Mouse (Mus musculus): Measurements from ENCODE around the gene Tpmt. TPM values are rescaled to one million over a fixed set of nuclear protein-coding genes. Genes with fewer than 3 reads are reported as not detected.

Tpmt gene
- polyA plus RNA-seq, 1 experiment from 2014 or later: 13.6 TPM

DNA sequence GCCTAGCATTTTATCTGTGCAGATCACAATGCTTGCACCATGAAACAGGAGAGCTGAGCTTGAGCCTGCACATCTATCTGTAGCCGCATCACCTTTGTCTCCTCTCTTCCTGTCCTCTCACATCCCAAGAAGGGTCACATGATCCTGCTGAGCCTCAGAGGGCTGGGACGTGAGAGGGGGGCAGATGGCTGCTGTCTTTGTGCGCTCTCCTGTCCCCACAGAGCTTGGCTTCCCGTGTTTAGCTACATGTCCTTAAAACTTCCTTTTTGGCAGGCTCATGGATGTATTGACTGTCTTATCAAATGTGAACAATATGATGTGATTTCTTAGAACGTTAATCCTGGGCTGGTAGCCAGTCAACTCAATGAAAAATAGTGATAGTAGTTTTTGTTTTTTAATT is 45.0 kb downstream of the Tpmt start:
- no peak for ATAC-seq (replicated peaks; ENCODE audit: insufficient number of reproducible peaks, insufficient read depth, low FRiP score, low read depth)
- Histone ChIP-seq H3K4me1 (replicated peaks) (no peaks in the 10 kb centered on the region), H3K9ac (no peak overlapping the region), H3K36me3 (no peaks in the 10 kb centered on the region), H3K9me3 (replicated peaks) (no peaks in the 10 kb centered on the region), H3K27me3 (no peaks in the 10 kb centered on the region), H3K4me3 (no peak overlapping the region), H3K27ac (no peak overlapping the region), H3K4me2 (no peak overlapping the region)
- WGBS: 40% methylated on average over 5 of the region's 5 CpGs

DNA sequence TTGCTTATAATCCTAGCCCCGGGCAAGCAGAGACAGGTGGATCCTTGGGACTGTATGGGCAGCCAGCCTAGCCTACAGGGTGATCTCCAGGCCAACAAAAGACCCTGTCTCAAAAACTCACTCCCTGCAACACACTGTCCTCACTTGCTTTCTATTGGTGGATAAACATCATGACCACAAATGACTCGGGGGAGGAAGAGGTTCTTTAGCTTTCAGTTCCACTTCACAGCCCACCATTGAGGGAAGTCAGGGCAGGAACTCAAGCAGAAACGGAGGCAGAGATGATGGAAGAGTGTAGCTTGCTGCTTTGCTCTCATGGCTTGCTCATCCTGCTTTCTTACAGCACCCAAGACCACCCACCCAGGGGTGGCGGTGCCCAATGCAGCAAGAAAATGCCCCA is 47.2 kb downstream of the Tpmt start:
- Histone ChIP-seq H3K27me3 (no peaks in the 10 kb centered on the region), H3K4me3 (no peak overlapping the region), H3K27ac (no peak overlapping the region), H3K9me3 (replicated peaks) (no peaks in the 10 kb centered on the region), H3K4me1 (replicated peaks) (peaks cover 5% of the 10 kb centered on the region; the same call in 1 of the 2 replicates), H3K36me3 (no peaks in the 10 kb centered on the region), H3K4me2 (no peak overlapping the region), H3K9ac (no peak overlapping the region)
- 71% methylated on average over 4 of the region's 4 CpGs for WGBS
- no peak for ATAC-seq (replicated peaks; ENCODE audit: insufficient number of reproducible peaks, insufficient read depth, low FRiP score, low read depth)

DNA sequence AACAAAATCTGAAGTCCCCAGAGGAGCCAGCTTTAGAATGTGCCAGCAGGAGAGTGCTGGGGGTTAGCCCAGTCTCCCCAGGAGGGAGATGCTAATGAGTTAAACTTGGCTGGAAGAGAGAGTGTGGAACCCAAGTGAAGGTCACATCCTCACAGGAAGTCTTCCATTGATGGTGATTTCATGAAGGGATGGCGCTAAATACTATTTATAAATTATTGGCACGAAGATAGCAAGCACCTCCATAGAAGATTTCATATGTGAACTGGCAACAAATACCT is 51.3 kb downstream of the Tpmt start:
- Histone ChIP-seq H3K4me2 (no peak overlapping the region), H3K9ac (no peak overlapping the region), H3K4me1 (replicated peaks) (peaks cover 13% of the 10 kb centered on the region), H3K36me3 (no peaks in the 10 kb centered on the region), H3K27me3 (no peaks in the 10 kb centered on the region), H3K4me3 (no peak overlapping the region), H3K9me3 (replicated peaks) (no peaks in the 10 kb centered on the region), H3K27ac (no peak overlapping the region)
- no peak for ATAC-seq (replicated peaks; ENCODE audit: insufficient number of reproducible peaks, insufficient read depth, low FRiP score, low read depth)
- 73% methylated on average over 2 of the region's 2 CpGs for WGBS

DNA sequence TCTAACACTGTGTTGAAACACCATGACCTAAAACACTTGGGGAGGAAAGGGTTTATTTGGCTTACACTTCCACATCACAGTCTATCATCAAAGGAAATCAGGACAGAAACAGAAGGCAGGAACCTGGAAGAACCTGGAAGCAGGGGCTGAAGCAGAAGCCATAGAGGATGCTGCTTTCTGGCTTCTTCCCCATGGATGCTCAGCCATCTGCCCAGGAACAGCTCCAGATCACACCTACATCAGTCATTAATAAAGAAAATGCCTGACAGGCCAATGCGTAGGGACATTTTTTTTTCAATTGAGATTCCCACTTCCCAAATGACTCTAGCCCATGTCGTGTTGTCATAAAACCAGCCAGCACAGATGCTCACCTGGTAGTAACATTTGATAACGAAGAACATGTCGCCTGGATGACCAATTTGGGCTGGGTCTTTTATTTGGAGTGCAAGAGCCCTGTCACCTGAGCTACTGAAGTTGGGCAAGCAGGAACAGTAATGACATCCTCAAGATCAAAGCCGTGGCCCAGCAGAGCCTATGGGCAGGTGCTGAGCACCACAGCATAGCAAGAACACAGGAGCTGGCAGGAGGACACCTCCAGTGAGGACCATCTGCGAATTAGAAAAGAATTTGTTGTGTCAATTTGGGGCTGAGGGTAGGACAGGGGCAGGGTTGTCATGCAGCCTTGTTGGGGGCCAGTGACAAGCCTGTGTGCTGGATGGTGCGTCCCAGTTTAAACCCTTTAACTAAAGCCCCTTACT is 51.8 kb downstream of the Tpmt start:
- Histone ChIP-seq H3K4me2 (no peak overlapping the region), H3K36me3 (no peaks in the 10 kb centered on the region), H3K9ac (no peak overlapping the region), H3K27ac (no peak overlapping the region), H3K4me1 (replicated peaks) (peaks cover 13% of the 10 kb centered on the region), H3K4me3 (no peak overlapping the region), H3K27me3 (no peaks in the 10 kb centered on the region), H3K9me3 (replicated peaks) (no peaks in the 10 kb centered on the region)
- WGBS: 85% methylated on average over 7 of the region's 7 CpGs
- ATAC-seq (replicated peaks; ENCODE audit: insufficient number of reproducible peaks, insufficient read depth, low FRiP score, low read depth): no peak

DNA sequence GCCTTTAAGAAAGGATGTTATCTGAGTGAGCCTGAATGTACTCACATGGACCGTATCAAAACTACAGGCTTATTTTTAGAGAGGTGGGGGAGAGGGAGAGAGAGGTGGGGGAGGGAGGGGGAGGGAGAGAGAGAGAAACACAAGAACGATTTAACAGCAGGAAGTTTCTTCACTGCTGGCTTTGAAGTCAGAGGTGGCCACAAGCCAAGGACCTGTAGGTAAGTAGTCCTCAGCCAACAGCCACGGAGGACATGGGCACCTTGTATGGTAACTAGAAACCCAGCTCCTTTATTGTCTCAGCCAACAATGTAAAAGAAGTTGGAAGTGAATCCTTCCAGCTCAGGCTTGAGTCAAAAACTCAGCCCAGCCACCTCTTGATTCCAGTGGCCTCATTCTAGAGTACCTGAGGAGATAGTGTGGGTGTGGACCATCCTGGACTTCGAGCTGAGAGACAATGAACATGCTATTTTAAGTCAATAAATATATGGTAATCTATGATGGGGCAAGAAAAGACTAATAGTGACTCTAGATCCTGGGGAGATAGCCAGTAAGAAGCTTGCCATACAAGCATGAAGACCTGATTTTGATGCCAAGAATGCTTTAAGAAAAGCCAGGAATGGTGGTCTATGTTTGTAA is 54.0 kb downstream of the Tpmt start:
- Histone ChIP-seq H3K4me1 (replicated peaks) (peaks cover 20% of the 10 kb centered on the region), H3K36me3 (no peaks in the 10 kb centered on the region), H3K27me3 (no peaks in the 10 kb centered on the region), H3K9me3 (replicated peaks) (no peaks in the 10 kb centered on the region), H3K27ac (no peak overlapping the region), H3K4me2 (no peak overlapping the region), H3K9ac (no peak overlapping the region), H3K4me3 (no peak overlapping the region)
- 19% methylated on average over 4 of the region's 4 CpGs for WGBS
- ATAC-seq (replicated peaks; ENCODE audit: insufficient number of reproducible peaks, insufficient read depth, low FRiP score, low read depth): no peak

DNA sequence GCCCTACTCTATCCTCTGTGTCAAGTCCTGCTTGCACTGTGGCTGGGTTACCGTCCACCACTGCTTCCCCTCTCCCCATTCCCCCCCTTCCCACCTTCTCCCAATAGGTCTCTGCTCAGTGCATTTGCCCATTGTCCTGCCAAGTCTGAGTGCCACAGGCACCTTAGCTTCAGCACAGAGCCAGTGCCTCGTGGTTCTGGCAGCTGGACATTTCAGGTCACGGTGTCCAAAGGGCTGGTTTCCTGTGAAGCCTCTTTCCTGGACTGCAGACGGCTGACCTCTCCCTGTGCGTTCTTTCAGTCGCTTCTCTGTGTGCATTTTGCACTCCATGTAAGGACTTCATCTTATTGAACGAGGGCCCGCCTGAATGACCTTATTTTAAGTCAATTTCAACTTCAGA is 56.6 kb downstream of the Tpmt start:
- no peaks in the 10 kb centered on the region for H3K27me3 ChIP-seq
- H3K4me2 ChIP-seq: no peak overlapping the region
- no peak for ATAC-seq (replicated peaks; ENCODE audit: insufficient number of reproducible peaks, insufficient read depth, low FRiP score, low read depth)
- WGBS: 66% methylated on average over 8 of the region's 8 CpGs
- H3K4me3 ChIP-seq: no peak overlapping the region
- H3K36me3 ChIP-seq: no peaks in the 10 kb centered on the region
- peaks cover 15% of the 10 kb centered on the region for H3K4me1 ChIP-seq (replicated peaks)
- no peak overlapping the region for H3K9ac ChIP-seq
- H3K9me3 ChIP-seq (replicated peaks): no peaks in the 10 kb centered on the region
- no peak overlapping the region for H3K27ac ChIP-seq

DNA sequence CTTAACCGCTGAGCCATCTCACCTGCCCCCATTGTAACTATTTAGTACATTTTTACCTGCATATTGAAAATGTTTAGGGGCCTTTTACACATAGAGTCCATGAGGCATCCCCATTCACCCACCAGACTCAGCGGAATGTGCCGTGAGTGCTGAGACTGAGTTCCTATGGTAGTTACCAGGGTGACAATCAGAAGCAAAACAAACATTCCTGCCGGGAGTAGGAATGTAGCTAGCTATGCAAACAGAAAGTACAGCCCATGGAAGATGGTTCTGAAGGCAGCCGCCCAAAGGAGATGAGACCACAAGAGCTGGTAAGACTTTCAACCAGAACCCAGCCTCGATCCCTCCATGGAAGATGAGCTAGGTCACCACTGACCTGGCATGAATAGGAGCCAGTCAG is 58.3 kb downstream of the Tpmt start:
- 0 out of 2 replicates have a peak overlapping the region, but pooled peaks have one; percentile 13 for H3K4me3 ChIP-seq
- no peaks in the 10 kb centered on the region for H3K9me3 ChIP-seq (replicated peaks)
- H3K27me3 ChIP-seq: no peaks in the 10 kb centered on the region
- no peaks in the 10 kb centered on the region for H3K36me3 ChIP-seq
- no peak overlapping the region for H3K27ac ChIP-seq
- no peak overlapping the region for H3K9ac ChIP-seq
- 34% methylated on average over 6 of the region's 6 CpGs for WGBS
- peaks cover 15% of the 10 kb centered on the region for H3K4me1 ChIP-seq (replicated peaks)
- H3K4me2 ChIP-seq: peak overlapping the region; percentile 33
- peak; percentile 39; the same call in 1 of the 2 replicates for ATAC-seq (replicated peaks; ENCODE audit: insufficient number of reproducible peaks, insufficient read depth, low FRiP score, low read depth)

DNA sequence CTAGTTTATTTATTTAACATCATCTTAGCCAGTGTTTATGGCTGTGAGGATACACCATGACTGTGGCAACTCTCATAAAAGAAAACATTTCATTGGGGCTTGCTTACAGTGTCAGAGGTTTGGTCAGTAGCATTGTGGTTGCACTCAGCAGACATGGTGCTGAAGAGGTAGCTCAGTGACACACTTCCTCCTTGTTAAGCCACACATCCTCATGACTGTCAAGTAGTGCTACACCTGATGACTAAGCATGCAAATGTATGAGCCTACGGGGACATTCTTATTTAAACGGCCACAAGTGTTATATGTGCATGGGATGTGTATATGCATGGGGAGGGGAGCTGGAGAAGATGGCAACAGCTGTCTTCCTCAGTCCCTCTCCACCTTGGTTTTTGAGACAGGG is 60.7 kb downstream of the Tpmt start:
- Histone ChIP-seq H3K27me3 (no peaks in the 10 kb centered on the region), H3K9ac (no peak overlapping the region), H3K36me3 (no peaks in the 10 kb centered on the region), H3K27ac (no peak overlapping the region), H3K4me3 (no peak overlapping the region), H3K4me2 (no peak overlapping the region), H3K4me1 (replicated peaks) (peaks cover 21% of the 10 kb centered on the region), H3K9me3 (replicated peaks) (no peaks in the 10 kb centered on the region)
- ATAC-seq (replicated peaks; ENCODE audit: insufficient number of reproducible peaks, insufficient read depth, low FRiP score, low read depth): no peak
- WGBS: 95% methylated on average over 2 of the region's 2 CpGs

DNA sequence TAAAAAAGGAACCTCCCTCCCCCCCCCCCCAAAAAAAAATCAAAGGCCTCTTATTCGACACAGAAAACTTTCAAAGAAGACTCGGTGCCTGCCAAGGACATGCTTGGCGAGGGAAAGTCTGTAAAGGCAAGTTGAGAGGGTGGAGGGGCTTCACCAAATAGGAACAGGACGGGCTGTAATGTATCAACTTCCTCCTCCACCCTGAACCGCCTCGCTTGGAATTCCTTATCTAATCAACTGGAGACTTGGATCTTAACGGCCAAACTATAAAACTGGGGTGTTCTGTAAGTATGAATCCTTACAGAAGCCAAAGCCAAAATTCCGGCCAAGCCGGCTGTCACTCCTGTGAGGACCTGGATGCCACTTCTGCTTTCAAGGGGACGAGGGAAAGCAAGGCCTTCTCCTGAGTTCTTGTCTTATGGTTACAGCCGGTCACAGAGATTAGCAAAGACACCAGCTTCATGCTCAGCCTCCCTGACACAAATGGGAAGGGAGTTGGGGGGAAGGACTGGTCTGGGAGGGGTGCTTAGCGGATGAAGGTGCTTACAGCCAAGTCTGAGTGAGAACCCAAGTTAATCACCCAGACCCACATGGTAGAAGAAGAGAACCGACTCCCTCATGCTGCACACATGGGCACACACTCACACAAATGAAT is 64.6 kb downstream of the Tpmt start:
- no peaks in the 10 kb centered on the region for H3K9me3 ChIP-seq (replicated peaks)
- peaks cover 14% of the 10 kb centered on the region for H3K4me1 ChIP-seq (replicated peaks)
- no peak for ATAC-seq (replicated peaks; ENCODE audit: insufficient number of reproducible peaks, insufficient read depth, low FRiP score, low read depth)
- H3K4me2 ChIP-seq: peak overlapping the region; percentile 31; the same call in 1 of the 2 replicates
- H3K27me3 ChIP-seq: no peaks in the 10 kb centered on the region
- no peak overlapping the region for H3K4me3 ChIP-seq
- no peak overlapping the region for H3K9ac ChIP-seq
- no peaks in the 10 kb centered on the region for H3K36me3 ChIP-seq
- H3K27ac ChIP-seq: peak overlapping the region; percentile 25
- WGBS: 19% methylated on average over 13 of the region's 13 CpGs

DNA sequence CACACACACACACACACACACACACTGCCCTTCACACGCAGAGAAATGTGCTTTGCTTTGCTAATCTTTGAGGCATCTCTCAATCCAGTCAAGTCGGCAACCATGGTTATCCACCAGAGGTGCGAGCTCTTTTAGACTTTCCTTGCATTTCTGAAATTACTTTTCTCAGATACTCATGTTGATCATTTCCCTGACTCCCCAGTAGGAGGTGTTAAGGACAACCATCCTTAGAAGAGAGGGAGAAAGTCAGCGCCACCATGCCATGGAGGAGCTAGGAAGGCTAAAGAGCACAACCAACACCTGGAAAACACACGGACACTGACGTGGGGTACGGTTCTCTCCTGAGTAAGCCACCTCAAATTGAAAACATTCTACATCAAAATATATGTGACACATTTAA is 68.0 kb downstream of the Tpmt start:
- 81% methylated on average over 7 of the region's 7 CpGs for WGBS
- Histone ChIP-seq H3K27ac (no peak overlapping the region), H3K9me3 (replicated peaks) (no peaks in the 10 kb centered on the region), H3K4me1 (replicated peaks) (peaks cover 14% of the 10 kb centered on the region), H3K4me2 (no peak overlapping the region), H3K36me3 (no peaks in the 10 kb centered on the region), H3K4me3 (no peak overlapping the region), H3K9ac (no peak overlapping the region), H3K27me3 (no peaks in the 10 kb centered on the region)
- no peak for ATAC-seq (replicated peaks; ENCODE audit: insufficient number of reproducible peaks, insufficient read depth, low FRiP score, low read depth)

DNA sequence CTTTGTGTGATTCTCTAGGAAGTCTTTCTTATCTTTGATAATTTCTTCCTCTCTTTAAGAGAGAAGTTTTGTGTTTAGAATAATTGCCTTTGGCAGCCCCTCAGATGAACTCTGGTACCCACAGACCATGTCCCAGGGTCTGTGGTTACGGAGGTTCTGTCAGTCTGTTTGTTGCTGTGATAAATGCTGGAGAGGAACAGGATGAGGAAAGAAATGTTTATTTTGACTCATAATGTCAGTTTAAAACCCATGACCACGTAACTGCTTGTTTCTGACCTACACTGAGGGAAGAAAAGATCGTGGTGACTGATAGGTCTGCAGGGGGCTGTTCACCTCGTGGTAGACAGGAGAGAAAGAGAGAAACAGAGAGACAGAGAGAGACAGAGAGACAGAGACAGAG is 68.6 kb downstream of the Tpmt start:
- no peak overlapping the region for H3K4me2 ChIP-seq
- ATAC-seq (replicated peaks; ENCODE audit: insufficient number of reproducible peaks, insufficient read depth, low FRiP score, low read depth): no peak
- no peak overlapping the region for H3K4me3 ChIP-seq
- no peak overlapping the region for H3K9ac ChIP-seq
- no peaks in the 10 kb centered on the region for H3K9me3 ChIP-seq (replicated peaks)
- H3K4me1 ChIP-seq (replicated peaks): peaks cover 14% of the 10 kb centered on the region
- H3K36me3 ChIP-seq: no peaks in the 10 kb centered on the region
- 46% methylated on average over 4 of the region's 4 CpGs for WGBS
- no peaks in the 10 kb centered on the region for H3K27me3 ChIP-seq
- H3K27ac ChIP-seq: no peak overlapping the region
